Mouse (Mus musculus): ENCODE measurements around the gene Rbfox3.

DNA sequence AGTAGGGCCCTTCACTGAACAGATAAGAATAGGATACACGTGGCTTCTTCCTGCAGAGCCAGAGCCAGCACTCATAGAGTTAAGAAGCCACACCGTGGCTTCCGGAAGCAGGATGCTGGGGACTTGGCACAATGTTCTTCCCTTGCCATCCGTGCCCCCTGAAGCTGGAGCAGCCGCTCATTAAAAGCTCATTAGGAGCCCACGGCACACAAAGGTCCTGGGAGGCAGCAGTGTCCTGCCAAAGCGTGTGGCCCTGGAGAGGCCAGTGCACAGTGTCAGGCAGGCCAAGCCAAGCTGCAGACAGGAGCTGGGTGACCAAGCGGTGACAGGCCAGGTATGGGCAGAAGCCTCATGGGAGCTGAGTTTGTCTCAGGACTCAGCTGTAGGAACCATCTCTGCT is 334.8 kb downstream of the Rbfox3 start:
- TF ChIP-seq CTCF (conservative IDR thresholded peaks at IDR 0.05; ENCODE audit: low read length) (no peak), NANOG (IDR thresholded peaks at IDR 0.05; ENCODE audit: borderline replicate concordance, low read length) (no peak), POU5F1 (IDR thresholded peaks at IDR 0.05; ENCODE audit: borderline replicate concordance, low read length) (no peak)
